Mouse (Mus musculus) spleen, adult 2 months (tissue): ENCODE data around the gene Slc5a11. TPM values are rescaled to one million over a fixed set of nuclear protein-coding genes. Genes with fewer than 3 reads are reported as not detected.

ENCODE experiments used
- DNase-seq, 2 experiments: peaks; one replicate each; pipeline versions ENCODE4 v3.0.0 to v3.0.0-alpha.2; 2012 to 2021; ENCODE audit warnings: low spot score in 2 of 2, low read depth in 1 of 2
- H3K27ac ChIP-seq: fragments of 200-500 bp; 2 replicates; pipeline ENCODE4 v1.5.1; 2012; ENCODE audit warnings: low read length, inconsistent platforms; ENCODE audit not compliant: insufficient read depth
- H3K27me3 ChIP-seq: fragments of 200-500 bp; 2 replicates; pipeline ENCODE4 v1.6.1; 2012; ENCODE audit warnings: mild to moderate bottlenecking, moderate library complexity, low read length, inconsistent platforms; ENCODE audit not compliant: control insufficient read depth, insufficient read depth
- H3K36me3 ChIP-seq: fragments of 200-500 bp; 2 replicates; pipeline ENCODE4 v1.6.1; 2012; ENCODE audit warnings: mild to moderate bottlenecking, low read length, inconsistent platforms; ENCODE audit not compliant: control insufficient read depth, insufficient read depth
- H3K4me1 ChIP-seq: fragments of 200-500 bp; 2 replicates; pipeline ENCODE4 v1.6.1; 2011; ENCODE audit warnings: inconsistent platforms; ENCODE audit not compliant: control insufficient read depth, insufficient read depth, insufficient read length
- H3K4me3 ChIP-seq: fragments of 200-500 bp; 2 replicates; pipeline ENCODE4 v1.5.1; 2011; ENCODE audit warnings: mild to moderate bottlenecking, inconsistent platforms; ENCODE audit not compliant: insufficient read depth, insufficient read length; ENCODE audit errors: extremely low read depth
- CTCF ChIP-seq: fragments of 200-500 bp; IDR thresholded peaks from 2 replicates; pipeline ENCODE4 v1.5.1; 2011; ENCODE audit warnings: mild to moderate bottlenecking, inconsistent platforms; ENCODE audit not compliant: insufficient read depth, insufficient read length, insufficient replicate concordance; ENCODE audit errors: extremely low read depth
- POLR2A ChIP-seq: fragments of 200-500 bp; IDR thresholded peaks from 2 replicates; pipeline ENCODE4 v1.6.1; 2011; ENCODE audit warnings: low read depth, low read length, inconsistent platforms
- WGBS: fragments of 180-500 bp; shearing (Covaris S2); methylation state at CpG from one replicate; pipeline ENCODE4 v1.1.7; 2018; 5-methylcytosine and 5-hydroxymethylcytosine counted together
- polyA plus RNA-seq: library from polyadenylated mRNA; depleted of rRNA; stranded (reverse); fragments of >200 nt; gene quantifications from 2 replicates; pipeline ENCODE4 v1.2.3, GENCODE M21; 2012

The Slc5a11 gene
- polyA plus RNA-seq, 1 experiment, result 5.0 TPM

DNA sequence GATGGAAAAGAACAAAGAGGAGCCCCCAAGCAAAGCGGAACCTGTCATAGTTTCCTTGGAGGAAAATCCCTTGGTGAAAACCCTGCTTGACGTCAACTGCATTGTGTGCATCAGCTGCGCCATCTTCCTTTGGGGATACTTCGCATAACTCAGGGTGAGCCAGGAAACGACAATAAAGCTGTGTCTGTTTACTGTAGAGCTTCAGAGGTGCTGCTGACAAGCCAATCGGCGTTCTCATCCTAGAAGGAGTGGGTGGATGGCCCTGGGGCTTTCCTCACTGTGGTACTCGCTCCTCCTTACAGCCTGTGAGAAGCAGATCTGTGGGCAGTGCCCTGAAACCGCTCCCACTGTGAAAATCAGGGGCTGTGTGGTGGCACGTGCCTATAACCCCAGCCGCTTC is 58.5 kb downstream of the Slc5a11 start:
- no peak overlapping the region for H3K27ac ChIP-seq
- no peak for TF ChIP-seq POLR2A
- no peak for TF ChIP-seq CTCF
- no peaks in the 10 kb centered on the region for H3K4me1 ChIP-seq
- peaks cover 4% of the 10 kb centered on the region for H3K36me3 ChIP-seq
- 78% methylated on average over 11 of the region's 11 CpGs for WGBS
- no peak for DNase-seq
- H3K4me3 ChIP-seq, result no peak overlapping the region
- no peaks in the 10 kb centered on the region for H3K27me3 ChIP-seq

DNA sequence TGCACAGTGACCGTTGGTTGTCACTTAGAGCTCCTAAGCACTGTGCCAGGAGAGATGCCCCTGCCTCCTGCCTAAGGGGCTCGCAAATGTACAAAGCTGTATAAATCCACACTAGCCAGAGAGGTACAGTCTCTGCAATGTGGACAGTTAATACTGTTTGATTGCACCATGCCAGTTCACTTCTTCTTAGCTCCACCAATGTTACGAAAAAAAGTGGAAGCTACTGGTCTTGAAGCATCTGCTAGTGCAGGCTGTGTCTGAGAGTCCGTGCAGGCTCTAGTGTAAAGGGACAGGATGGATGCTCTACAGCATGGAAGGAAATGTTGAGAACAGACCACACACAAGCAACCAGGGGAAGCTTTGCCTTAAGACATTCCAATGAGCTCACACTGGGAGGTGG is 62.0 kb downstream of the Slc5a11 start:
- Histone ChIP-seq H3K27me3 (no peaks in the 10 kb centered on the region), H3K4me1 (no peaks in the 10 kb centered on the region), H3K4me3 (no peak overlapping the region), H3K36me3 (peaks cover 22% of the 10 kb centered on the region), H3K27ac (no peak overlapping the region)
- TF ChIP-seq CTCF (no peak), POLR2A (no peak)
- 93% methylated on average over 4 of the region's 4 CpGs for WGBS
- no peak for DNase-seq

- no peaks in the 10 kb centered on the region for H3K4me1 ChIP-seq
- no peak overlapping the region for H3K4me3 ChIP-seq
- no peak overlapping the region for H3K27ac ChIP-seq
- H3K36me3 ChIP-seq, result peaks cover 31% of the 10 kb centered on the region
- TF ChIP-seq POLR2A (no peak), CTCF (no peak)
- H3K27me3 ChIP-seq, result no peaks in the 10 kb centered on the region
- WGBS, result 93% methylated on average over 4 of the region's 4 CpGs
- DNase-seq, result no peak
Measured at GRCm38 (mm10) chr7:123279797-123280196, 65.2 kb downstream of the Slc5a11 start.

DNA sequence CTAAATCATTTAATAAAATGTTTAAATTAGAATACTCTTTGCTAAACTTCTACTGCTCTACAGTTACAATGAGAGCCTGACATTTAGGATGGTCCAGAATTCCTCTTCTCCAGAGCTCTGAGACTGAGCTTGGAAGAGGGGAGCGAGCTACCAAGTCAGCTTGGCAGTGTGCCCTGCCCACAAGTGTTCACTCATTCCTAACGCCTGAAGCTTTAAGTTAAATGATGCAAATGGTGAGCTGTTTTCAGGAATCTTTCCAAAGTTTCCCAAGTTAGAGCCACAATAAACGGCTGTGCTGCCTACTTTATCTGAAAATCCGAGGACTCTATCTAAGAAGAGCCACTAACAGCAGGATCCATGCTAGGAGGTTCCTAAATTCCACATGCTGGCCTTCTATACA is 69.2 kb downstream of the Slc5a11 start:
- WGBS, result 92% methylated on average over 4 of the region's 4 CpGs
- Histone ChIP-seq H3K27me3 (no peaks in the 10 kb centered on the region), H3K4me1 (no peaks in the 10 kb centered on the region), H3K36me3 (peaks cover 57% of the 10 kb centered on the region), H3K27ac (no peak overlapping the region), H3K4me3 (no peak overlapping the region)
- no peak for TF ChIP-seq POLR2A
- no peak for TF ChIP-seq CTCF
- DNase-seq, result no peak

DNA sequence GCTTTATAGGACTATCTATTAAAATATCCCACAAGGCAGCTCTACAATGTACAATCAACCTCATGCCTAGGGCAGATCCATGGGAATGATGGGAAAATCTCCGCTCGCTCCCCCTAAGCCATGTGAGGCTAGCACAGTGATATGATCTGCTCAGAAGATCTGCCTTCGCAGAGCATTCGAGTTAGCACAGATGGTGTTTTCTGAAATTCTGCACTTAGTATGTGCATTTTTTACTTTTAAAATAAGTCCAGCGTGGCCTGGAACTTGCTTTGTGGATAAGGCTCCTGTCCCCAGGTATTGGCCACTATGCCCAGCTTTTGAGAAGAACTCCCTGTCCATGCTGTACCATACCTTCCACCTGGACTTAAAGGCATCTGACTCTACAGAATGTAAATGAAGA is 71.3 kb downstream of the Slc5a11 start:
- no peak for TF ChIP-seq POLR2A
- no peak for TF ChIP-seq CTCF
- no peaks in the 10 kb centered on the region for H3K4me1 ChIP-seq

GRCm38 (mm10) chr7:123287903-123288302 is 73.3 kb downstream of the Slc5a11 start:
- H3K27me3 ChIP-seq, result no peaks in the 10 kb centered on the region
- TF ChIP-seq CTCF (no peak), POLR2A (no peak)
- H3K27ac ChIP-seq, result no peak overlapping the region
- H3K36me3 ChIP-seq, result peaks cover 70% of the 10 kb centered on the region
- no peak overlapping the region for H3K4me3 ChIP-seq
- no peak for DNase-seq
- no peaks in the 10 kb centered on the region for H3K4me1 ChIP-seq
- 96% methylated on average over 3 of the region's 3 CpGs for WGBS

More for the DNA sequence above, 71.3 kb downstream of the Slc5a11 start:
- 97% methylated on average over 5 of the region's 5 CpGs for WGBS
- Histone ChIP-seq H3K4me3 (no peak overlapping the region), H3K27ac (no peak overlapping the region), H3K27me3 (no peaks in the 10 kb centered on the region), H3K36me3 (peaks cover 55% of the 10 kb centered on the region)
- no peak for DNase-seq

DNA sequence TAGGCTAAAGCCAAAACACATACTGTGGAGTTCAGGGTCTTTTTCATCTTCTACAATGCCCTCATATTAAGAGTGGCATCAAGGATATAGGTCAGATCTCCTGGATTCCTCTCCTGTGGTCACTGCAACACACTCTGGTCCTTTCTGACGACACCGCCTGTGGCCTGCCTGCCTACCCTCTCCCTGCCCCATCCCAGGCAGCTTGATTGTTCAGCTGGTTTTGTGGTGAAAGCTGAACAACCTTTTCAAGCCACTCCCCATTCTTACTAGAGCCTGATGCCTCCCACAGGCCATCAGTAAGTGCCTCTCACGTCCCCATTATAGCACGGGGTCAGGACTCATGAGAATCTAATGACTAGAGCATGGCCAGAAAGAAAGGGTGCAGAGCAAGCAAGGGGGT is 74.6 kb downstream of the Slc5a11 start:
- TF ChIP-seq POLR2A (no peak), CTCF (no peak)
- Histone ChIP-seq H3K4me1 (no peaks in the 10 kb centered on the region), H3K27ac (no peak overlapping the region), H3K4me3 (no peak overlapping the region), H3K27me3 (no peaks in the 10 kb centered on the region), H3K36me3 (peaks cover 74% of the 10 kb centered on the region)
- WGBS, result 87% methylated on average over 4 of the region's 4 CpGs
- no peak for DNase-seq
